Mouse (Mus musculus): ENCODE measurements around the gene Hic1. TPM values are rescaled to one million over a fixed set of nuclear protein-coding genes. Genes with fewer than 3 reads are reported as not detected.

The Hic1 gene
- polyA plus RNA-seq, 1 experiment from 2014 or later: 21.2 TPM

DNA sequence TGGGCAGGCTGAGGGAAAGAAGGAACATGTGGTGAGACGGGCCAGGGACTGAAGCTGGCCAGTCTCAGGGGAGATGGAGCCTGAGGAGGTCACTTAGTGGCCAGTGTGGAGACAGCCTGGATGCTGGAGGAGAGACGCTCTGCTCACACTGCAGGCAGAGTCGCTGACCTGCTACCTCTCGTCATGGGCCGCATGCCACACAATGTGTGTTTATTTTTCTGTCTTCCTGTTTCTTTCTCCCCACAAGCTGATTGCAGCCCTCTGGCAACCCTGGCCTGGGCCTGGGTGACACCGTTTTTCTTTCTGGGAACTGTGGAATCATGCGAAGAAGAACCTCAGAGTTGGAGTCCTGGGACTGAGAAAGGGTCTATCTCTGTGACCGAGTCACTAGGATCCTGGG is 32.4 kb upstream of the Hic1 start:
- 67% methylated on average over 8 of the region's 8 CpGs for WGBS
- Histone ChIP-seq H3K4me2 (no peak overlapping the region), H3K9me3 (no peaks in the 10 kb centered on the region), H3K27ac (no peak overlapping the region), H3K27me3 (peaks cover 12% of the 10 kb centered on the region; the same call in 1 of the 2 replicates), H3K36me3 (no peaks in the 10 kb centered on the region), H3K4me3 (no peak overlapping the region), H3K9ac (no peak overlapping the region), H3K4me1 (peaks cover 9% of the 10 kb centered on the region)
- no peak for ATAC-seq (ENCODE audit: insufficient number of reproducible peaks, low FRiP score, low TSS enrichment, low read depth)

DNA sequence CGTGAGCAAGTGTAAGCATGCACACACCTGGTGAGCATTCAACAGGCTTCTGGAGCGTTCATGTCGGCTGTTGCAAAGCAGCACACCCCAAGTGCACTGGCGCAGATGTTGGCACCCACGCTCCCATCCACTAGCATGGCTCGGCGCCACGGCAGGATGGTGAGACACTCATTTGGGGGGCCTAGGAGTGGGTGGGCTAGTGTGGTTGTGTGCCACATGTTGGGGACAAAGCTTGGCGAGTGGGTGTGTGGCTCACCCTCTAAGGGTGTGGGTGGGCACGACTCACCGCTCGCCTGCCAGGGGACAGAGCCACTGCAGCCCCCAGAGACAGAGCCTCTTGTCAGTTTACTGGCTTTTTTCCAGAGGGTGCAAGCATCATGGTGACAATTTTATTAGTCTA is 31.6 kb upstream of the Hic1 start:
- H3K9ac ChIP-seq: no peak overlapping the region
- H3K27me3 ChIP-seq: peaks cover 20% of the 10 kb centered on the region
- no peak overlapping the region for H3K4me3 ChIP-seq
- H3K27ac ChIP-seq: no peak overlapping the region
- peaks cover 9% of the 10 kb centered on the region for H3K4me1 ChIP-seq
- H3K9me3 ChIP-seq: no peaks in the 10 kb centered on the region
- H3K36me3 ChIP-seq: no peaks in the 10 kb centered on the region
- WGBS: 76% methylated on average over 12 of the region's 12 CpGs
- ATAC-seq (ENCODE audit: insufficient number of reproducible peaks, low FRiP score, low TSS enrichment, low read depth): no peak
- no peak overlapping the region for H3K4me2 ChIP-seq

DNA sequence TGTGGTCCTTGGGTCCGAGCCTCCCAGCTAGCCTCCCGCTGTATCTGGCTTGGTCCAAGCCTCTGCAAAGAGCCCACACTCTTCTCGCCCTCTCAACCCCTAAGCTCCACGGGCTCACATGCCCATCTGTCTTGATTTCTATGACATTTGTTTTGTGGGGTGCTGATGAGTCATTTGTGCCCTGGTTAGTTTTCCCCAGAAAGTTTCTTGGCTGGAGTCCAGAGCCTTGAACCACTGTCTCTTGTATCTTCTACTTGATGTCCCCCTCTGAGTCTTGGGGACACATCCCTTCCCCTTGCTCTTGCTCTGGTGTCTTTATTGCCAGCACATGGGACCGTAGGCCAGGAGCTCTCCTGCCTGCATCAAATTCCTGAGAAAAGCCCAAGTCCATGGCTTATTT is 30.6 kb upstream of the Hic1 start:
- ATAC-seq (ENCODE audit: insufficient number of reproducible peaks, low FRiP score, low TSS enrichment, low read depth): no peak
- no peak overlapping the region for H3K4me2 ChIP-seq
- H3K27me3 ChIP-seq: peaks cover 30% of the 10 kb centered on the region
- no peak overlapping the region for H3K4me3 ChIP-seq
- H3K4me1 ChIP-seq: peaks cover 14% of the 10 kb centered on the region
- H3K36me3 ChIP-seq: no peaks in the 10 kb centered on the region
- WGBS: 66% methylated on average over 5 of the region's 5 CpGs
- H3K27ac ChIP-seq: no peak overlapping the region
- H3K9ac ChIP-seq: no peak overlapping the region
- no peaks in the 10 kb centered on the region for H3K9me3 ChIP-seq

DNA sequence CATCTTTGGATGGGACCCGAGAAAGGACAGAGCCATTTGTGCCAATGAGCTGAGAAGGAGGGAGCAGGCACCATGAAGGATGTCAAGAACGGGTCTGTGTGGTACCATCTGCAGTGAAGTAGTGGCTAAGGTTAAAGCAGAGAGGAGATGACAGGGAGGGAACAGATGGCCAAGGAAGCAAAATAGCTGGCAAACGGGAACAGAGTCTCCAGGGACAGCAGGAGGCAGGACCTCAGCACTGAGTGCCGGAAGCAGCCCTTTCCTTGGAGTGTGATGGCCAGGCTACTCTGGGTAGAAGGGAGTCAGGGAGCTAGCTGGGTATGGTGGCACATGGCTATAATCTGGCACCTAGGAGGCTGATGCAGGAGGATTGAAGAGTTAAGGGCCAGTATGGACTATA is 29.5 kb upstream of the Hic1 start:
- no peak overlapping the region for H3K9ac ChIP-seq
- ATAC-seq (ENCODE audit: insufficient number of reproducible peaks, low FRiP score, low TSS enrichment, low read depth): no peak
- H3K4me1 ChIP-seq: peaks cover 19% of the 10 kb centered on the region
- peaks cover 42% of the 10 kb centered on the region for H3K27me3 ChIP-seq
- H3K36me3 ChIP-seq: no peaks in the 10 kb centered on the region
- WGBS: 70% methylated on average over 4 of the region's 4 CpGs
- no peak overlapping the region for H3K4me2 ChIP-seq
- H3K9me3 ChIP-seq: no peaks in the 10 kb centered on the region
- no peak overlapping the region for H3K27ac ChIP-seq
- no peak overlapping the region for H3K4me3 ChIP-seq

DNA sequence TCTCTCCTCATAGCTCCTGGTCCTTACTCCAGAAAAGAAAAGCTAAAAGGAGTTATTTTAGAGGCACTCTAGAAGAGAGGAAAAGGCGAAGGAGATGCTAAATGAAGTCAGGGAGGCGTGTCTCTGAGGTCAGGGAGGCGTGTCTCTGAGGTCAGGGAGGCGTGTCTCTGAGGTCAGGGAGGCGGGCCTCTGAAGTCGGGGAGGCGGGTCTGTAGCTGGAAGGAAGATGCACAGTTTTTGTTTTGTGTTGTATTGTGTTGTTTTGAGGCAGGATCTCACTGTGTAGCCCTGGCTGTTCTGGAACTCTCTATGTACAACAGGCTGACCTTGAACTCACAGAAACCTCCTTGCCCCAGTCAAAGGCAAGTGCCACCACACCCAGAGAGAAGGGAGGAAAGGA is 28.6 kb upstream of the Hic1 start:
- Histone ChIP-seq H3K27ac (no peak overlapping the region), H3K4me1 (peaks cover 25% of the 10 kb centered on the region), H3K9me3 (no peaks in the 10 kb centered on the region), H3K27me3 (peaks cover 50% of the 10 kb centered on the region), H3K36me3 (no peaks in the 10 kb centered on the region), H3K4me2 (no peak overlapping the region), H3K9ac (no peak overlapping the region), H3K4me3 (no peak overlapping the region)
- no peak for ATAC-seq (ENCODE audit: insufficient number of reproducible peaks, low FRiP score, low TSS enrichment, low read depth)
- 45% methylated on average over 7 of the region's 7 CpGs for WGBS

DNA sequence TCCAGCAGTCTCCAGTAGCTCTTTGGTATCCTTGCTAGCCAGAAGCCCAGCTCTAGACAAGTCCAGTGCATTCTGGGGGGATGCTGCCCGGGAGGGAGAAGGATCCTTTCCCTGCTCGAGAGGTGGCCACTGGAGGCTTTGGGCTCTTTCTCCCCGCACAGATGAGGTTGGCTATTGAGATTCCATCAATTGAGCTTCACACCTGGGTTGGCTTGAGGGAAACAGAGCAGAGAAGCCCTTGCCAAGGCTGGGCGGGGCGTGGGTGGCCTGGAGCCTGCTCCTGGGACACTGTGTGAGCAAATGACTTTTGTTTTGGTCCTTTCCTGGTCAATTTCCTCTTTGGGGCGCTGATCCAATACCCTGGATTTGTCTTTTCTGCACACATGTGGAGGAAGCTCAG is 26.8 kb upstream of the Hic1 start:
- Histone ChIP-seq H3K27ac (no peak overlapping the region), H3K27me3 (peaks cover 63% of the 10 kb centered on the region), H3K9me3 (no peaks in the 10 kb centered on the region), H3K4me2 (no peak overlapping the region), H3K36me3 (no peaks in the 10 kb centered on the region), H3K4me3 (no peak overlapping the region), H3K9ac (no peak overlapping the region), H3K4me1 (peaks cover 28% of the 10 kb centered on the region)
- ATAC-seq (ENCODE audit: insufficient number of reproducible peaks, low FRiP score, low TSS enrichment, low read depth): no peak
- 65% methylated on average over 6 of the region's 6 CpGs for WGBS

DNA sequence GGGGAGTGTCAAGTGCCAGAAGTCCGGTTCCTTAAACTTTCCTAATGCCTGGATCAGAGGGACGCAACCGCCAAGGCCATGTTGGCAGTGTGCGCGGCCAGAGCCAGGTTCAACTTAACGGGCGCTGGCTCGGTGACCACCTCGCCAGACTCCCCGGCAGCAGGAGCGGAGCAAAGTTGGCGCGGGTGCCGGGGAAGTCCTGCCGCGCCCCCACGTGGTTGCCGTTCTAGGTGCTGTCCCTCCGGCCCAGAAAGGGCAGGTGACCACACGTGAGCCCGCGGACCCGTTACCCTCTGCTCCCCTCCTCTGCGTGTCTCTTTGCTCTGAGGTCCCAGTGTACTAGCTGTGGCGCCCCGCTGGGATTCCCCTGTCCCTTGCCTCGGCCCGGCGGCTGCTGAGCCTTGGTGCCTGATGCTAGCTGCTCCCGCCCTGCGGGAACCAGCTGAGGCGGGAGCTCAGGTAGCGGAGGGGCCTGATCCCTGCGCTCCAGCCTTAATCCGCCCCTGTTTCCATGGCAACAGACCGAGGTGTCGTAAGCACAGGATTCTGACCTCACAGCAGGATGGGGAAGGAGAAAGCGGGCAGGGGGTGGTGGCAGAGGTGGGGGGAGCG is 25.6 kb upstream of the Hic1 start:
- H3K27me3 ChIP-seq: peaks cover 63% of the 10 kb centered on the region
- no peaks in the 10 kb centered on the region for H3K36me3 ChIP-seq
- peak overlapping the region; percentile 96 for H3K4me2 ChIP-seq
- H3K4me1 ChIP-seq: peaks cover 34% of the 10 kb centered on the region
- ATAC-seq (ENCODE audit: insufficient number of reproducible peaks, low FRiP score, low TSS enrichment, low read depth): no peak
- H3K27ac ChIP-seq: no peak overlapping the region
- H3K9me3 ChIP-seq: no peaks in the 10 kb centered on the region
- H3K4me3 ChIP-seq: peak overlapping the region; percentile 57
- WGBS: under 1% methylated on average over 39 of the region's 39 CpGs
- no peak overlapping the region for H3K9ac ChIP-seq

DNA sequence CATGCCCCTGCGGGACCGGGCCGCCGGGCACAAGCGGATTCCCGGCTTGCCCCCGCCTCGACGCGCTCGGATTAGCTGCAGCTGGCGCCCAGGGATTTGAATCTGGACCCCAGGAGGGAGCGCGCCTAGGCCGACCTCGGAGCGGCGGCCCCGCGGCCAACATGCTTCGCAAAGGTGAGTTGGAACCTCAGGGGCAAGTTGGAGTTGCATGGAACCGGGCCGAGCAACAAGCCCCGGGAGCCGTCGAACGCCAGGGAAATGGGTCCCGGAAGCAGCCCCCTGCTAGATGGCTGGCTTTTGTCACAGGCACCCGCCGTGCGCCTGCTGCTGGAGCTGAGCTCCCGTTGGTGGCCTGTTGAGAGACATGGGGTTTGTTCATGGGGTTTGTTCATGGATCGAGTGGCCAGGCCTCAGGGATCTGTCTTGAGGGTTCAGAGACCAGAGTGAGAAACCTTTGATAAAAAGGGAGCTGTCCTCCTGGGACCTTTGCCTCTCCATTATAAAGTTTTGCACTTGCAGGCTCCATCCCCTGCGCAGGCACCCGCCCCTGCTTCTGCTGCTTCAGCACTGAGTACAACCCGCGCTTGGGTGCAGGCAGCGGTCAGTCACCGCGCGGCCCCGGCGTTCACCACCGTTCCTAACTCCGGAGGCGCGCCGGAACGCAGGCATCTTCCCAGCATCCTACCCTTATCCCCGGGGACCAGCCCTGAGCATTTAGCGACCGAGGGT is 25.0 kb upstream of the Hic1 start:
- no peak for ATAC-seq (ENCODE audit: insufficient number of reproducible peaks, low FRiP score, low TSS enrichment, low read depth)
- H3K9me3 ChIP-seq: no peaks in the 10 kb centered on the region
- no peak overlapping the region for H3K27ac ChIP-seq
- WGBS: 1% methylated on average over 52 of the region's 52 CpGs
- H3K36me3 ChIP-seq: no peaks in the 10 kb centered on the region
- H3K27me3 ChIP-seq: peaks cover 60% of the 10 kb centered on the region
- peaks cover 40% of the 10 kb centered on the region for H3K4me1 ChIP-seq
- peak overlapping the region; percentile 46; the same call in 1 of the 2 replicates for H3K9ac ChIP-seq
- peak overlapping the region; percentile 96 for H3K4me2 ChIP-seq
- H3K4me3 ChIP-seq: peak overlapping the region; percentile 57

DNA sequence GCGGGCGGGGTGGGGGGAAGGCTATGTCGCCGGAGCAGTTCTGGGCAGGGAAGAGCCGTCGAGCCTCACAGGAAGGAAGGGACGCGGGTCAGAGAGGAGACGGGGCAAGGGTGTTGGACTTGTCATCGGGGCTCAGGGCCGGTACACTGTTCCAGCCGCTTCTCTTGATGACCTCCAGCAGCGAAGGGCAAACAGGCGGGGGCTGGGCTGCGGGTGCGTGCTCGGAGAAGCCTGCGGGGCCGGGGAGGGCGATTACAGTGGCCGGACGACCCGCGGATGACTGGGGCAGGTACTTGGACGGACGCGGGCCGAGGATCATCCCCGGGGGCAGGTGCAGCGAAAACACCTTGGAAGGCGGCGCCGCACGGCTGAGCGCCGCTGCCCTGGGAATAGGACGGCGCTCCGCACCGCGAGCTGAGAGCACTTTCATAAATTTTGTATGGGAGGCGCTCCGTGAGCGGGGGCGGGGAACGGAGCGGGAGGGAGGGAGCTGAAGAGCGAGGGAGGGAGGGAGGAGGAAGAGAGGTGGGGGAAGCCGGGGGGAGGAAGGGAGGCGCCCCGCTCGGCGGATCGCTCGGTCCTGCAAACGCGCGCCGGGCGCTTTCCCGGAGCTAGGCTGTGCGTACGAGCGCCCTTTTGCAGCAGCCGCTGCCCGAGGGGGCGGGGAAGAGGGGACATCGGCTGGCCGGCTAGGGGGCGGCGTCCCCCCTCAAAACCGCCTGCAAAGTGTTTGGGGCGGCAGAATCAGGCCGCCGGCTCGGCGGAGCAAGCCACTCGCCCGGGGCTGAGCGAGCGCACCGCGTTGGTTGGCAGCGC is 24.1 kb upstream of the Hic1 start, which contains the start of gene Rtn4rl1:
Gene Rtn4rl1 (plus strand): TSS at position 528 of the 816 bp plus-strand sequence.
- ATAC-seq (ENCODE audit: insufficient number of reproducible peaks, low FRiP score, low TSS enrichment, low read depth): no peak
- Histone ChIP-seq H3K9ac (peak within 1 kb of the TSS; percentile 46; the same call in 1 of the 2 replicates), H3K4me3 (peak within 1 kb of the TSS; percentile 57), H3K27ac (peak within 1 kb of the TSS; percentile 43; the same call in 1 of the 2 replicates), H3K27me3 (peaks cover 58% of the 10 kb centered on the region), H3K4me2 (peak within 1 kb of the TSS; percentile 96), H3K9me3 (no peaks in the 10 kb centered on the region), H3K4me1 (peaks cover 43% of the 10 kb centered on the region), H3K36me3 (no peaks in the 10 kb centered on the region)
- under 1% methylated on average over 78 of the region's 84 CpGs for WGBS

DNA sequence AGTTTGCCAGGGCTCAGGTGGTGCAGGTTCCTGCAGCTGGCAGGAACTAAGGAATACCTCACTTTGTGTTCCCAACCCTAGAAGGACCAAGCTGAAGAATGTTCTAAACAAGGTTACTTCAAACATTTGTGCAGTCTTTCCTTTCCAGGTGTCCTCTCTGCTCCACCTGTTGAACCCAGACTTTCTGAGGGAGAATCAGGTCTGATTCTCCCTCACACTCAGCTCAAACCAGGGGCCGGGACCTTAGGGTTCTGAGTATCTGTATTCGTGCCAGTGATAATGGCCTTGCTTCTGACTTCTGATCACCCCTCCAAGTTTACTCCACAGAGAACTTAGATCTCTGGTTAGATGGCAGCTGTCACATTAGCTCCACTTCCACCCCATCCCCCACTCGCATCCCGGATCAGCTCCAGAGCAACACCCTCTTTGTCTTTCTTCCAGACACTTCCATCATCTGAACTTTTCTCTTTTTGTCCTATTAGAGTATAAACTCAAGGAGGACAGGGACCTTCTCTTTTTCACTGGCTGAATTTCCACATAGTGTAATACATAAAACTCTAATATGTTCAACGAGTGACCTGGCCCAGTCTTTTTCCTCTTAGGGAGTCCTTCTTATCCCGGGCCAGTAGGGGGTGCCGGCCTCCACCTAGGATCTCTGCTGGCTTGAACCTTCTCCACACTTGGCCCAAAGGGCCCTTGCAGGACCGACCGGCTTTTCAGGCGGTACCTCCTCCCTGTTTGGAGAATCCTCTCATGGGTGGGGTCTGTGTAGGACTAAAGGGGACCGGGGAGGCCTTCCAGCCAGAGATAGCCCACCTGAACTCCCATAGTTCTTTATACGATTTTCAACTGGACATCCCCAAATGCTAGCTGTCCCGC is 23.3 kb upstream of the Hic1 start:
- 23% methylated on average over 13 of the region's 13 CpGs for WGBS
- Histone ChIP-seq H3K4me2 (peak overlapping the region; percentile 96), H3K27me3 (peaks cover 56% of the 10 kb centered on the region), H3K36me3 (no peaks in the 10 kb centered on the region), H3K9me3 (no peaks in the 10 kb centered on the region), H3K4me3 (peak overlapping the region; percentile 57), H3K9ac (no peak overlapping the region), H3K4me1 (peaks cover 43% of the 10 kb centered on the region), H3K27ac (no peak overlapping the region)
- peak; percentile 45; the same call in 1 of the 2 replicates for ATAC-seq (ENCODE audit: insufficient number of reproducible peaks, low FRiP score, low TSS enrichment, low read depth)

DNA sequence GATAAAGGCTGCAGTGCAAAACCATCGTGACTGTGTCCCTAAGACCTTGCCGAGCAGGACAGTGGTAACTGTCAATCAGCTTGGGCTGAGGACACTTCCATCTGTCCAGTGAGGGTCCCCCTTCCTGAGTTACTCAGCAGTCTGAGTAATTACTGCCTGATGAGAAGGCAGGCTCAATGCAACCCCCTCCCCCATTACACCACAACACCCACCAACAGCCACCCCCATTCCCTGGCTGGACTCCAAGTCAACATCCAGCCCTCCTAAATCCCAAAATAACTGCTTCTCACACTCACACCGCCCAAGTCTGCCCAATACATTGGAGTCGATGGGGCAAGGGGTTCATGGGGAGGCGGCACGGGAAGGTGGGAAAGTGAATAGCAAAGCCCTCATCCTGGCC is 22.5 kb upstream of the Hic1 start:
- H3K4me1 ChIP-seq: peaks cover 43% of the 10 kb centered on the region
- H3K4me2 ChIP-seq: no peak overlapping the region
- H3K9ac ChIP-seq: no peak overlapping the region
- H3K9me3 ChIP-seq: no peaks in the 10 kb centered on the region
- H3K36me3 ChIP-seq: no peaks in the 10 kb centered on the region
- WGBS: 56% methylated on average over 6 of the region's 6 CpGs
- H3K27me3 ChIP-seq: peaks cover 52% of the 10 kb centered on the region
- no peak overlapping the region for H3K27ac ChIP-seq
- H3K4me3 ChIP-seq: no peak overlapping the region
- no peak for ATAC-seq (ENCODE audit: insufficient number of reproducible peaks, low FRiP score, low TSS enrichment, low read depth)

Data from limb, embryonic 15.5 days (tissue).